Mouse (Mus musculus) megakaryocyte, embryonic 14.5 days (primary cell): ENCODE measurements around the gene Hnrnpu. TPM values are rescaled to one million over a fixed set of nuclear protein-coding genes. Genes with fewer than 3 reads are reported as not detected.
"Not testable (repeated sequence)": the region's sequence is repeated elsewhere in the genome, so short reads cannot be mapped to it uniquely, and the experiment has no call there.

Source experiments
- H3K27me3 ChIP-seq: replicated peaks from 2 replicates; pipeline ENCODE3; 2012; ENCODE audit warnings: inconsistent platforms
- H3K36me3 ChIP-seq: replicated peaks from 2 replicates; pipeline ENCODE3; 2012; ENCODE audit warnings: low read length, inconsistent platforms, mixed read lengths
- H3K4me1 ChIP-seq: 2 replicates; pipeline ENCODE4 v1.6.1; 2012; ENCODE audit warnings: inconsistent platforms
- H3K4me3 ChIP-seq: replicated peaks from 2 replicates; pipeline ENCODE3; 2012; ENCODE audit warnings: moderate library complexity, mild to moderate bottlenecking, inconsistent platforms
- H3K9me3 ChIP-seq: 2 replicates; pipeline ENCODE4 v1.6.1; 2012; ENCODE audit warnings: inconsistent platforms
- FLI1 ChIP-seq: IDR thresholded peaks from 2 replicates; pipeline ENCODE4 v1.6.1; 2012; ENCODE audit warnings: low read length, inconsistent platforms, mixed read lengths
- GATA1 ChIP-seq: IDR thresholded peaks from 3 replicates; pipeline ENCODE4 v1.6.1; 2012; ENCODE audit warnings: mixed read lengths, low read length, inconsistent platforms, borderline replicate concordance
- polyA plus RNA-seq: library from polyadenylated mRNA; stranded (reverse); fragments of >175 nt; gene quantifications from 2 replicates; pipeline ENCODE4 v1.2.3, GENCODE M21; 2012; ENCODE audit warnings: low replicate concordance; ENCODE audit not compliant: insufficient read depth

Hnrnpu gene
- polyA plus RNA-seq, 1 experiment: 198 TPM

GRCm38 (mm10) chr1:178368121-178368520 is 30.5 kb upstream of the Hnrnpu start:
- peaks cover 44% of the 10 kb centered on the region for H3K4me1 ChIP-seq
- H3K36me3 ChIP-seq: peaks cover 2% of the 10 kb centered on the region
- H3K27me3 ChIP-seq: no peaks in the 10 kb centered on the region
- no peak overlapping the region for H3K4me3 ChIP-seq
- H3K9me3 ChIP-seq: no peaks in the 10 kb centered on the region
- TF ChIP-seq FLI1: no peak

GRCm38 (mm10) chr1:178365171-178365570 is 27.6 kb upstream of the Hnrnpu start:
- no peaks in the 10 kb centered on the region for H3K36me3 ChIP-seq
- TF ChIP-seq FLI1: no peak
- peaks cover 30% of the 10 kb centered on the region for H3K4me1 ChIP-seq
- H3K4me3 ChIP-seq: no peak overlapping the region
- H3K9me3 ChIP-seq: 0 out of 2 replicates have a peak, but pooled peaks cover 2% of the 10 kb centered on the region
- no peaks in the 10 kb centered on the region for H3K27me3 ChIP-seq

GRCm38 (mm10) chr1:178360702-178361101 is 23.1 kb upstream of the Hnrnpu start:
- Histone ChIP-seq H3K9me3 (0 out of 2 replicates have a peak, but pooled peaks cover 2% of the 10 kb centered on the region), H3K4me3 (no peak overlapping the region), H3K27me3 (peaks cover 3% of the 10 kb centered on the region), H3K4me1 (peaks cover 9% of the 10 kb centered on the region), H3K36me3 (no peaks in the 10 kb centered on the region)
- TF ChIP-seq FLI1: no peak

GRCm38 (mm10) chr1:178360264-178360663 is 22.7 kb upstream of the Hnrnpu start:
- Histone ChIP-seq H3K9me3 (0 out of 2 replicates have a peak, but pooled peaks cover 2% of the 10 kb centered on the region), H3K27me3 (peaks cover 3% of the 10 kb centered on the region), H3K36me3 (no peaks in the 10 kb centered on the region), H3K4me3 (no peak overlapping the region), H3K4me1 (peaks cover 9% of the 10 kb centered on the region)
- TF ChIP-seq FLI1: no peak
- TF ChIP-seq GATA1: no peak

- no peak overlapping the region for H3K4me3 ChIP-seq
- peaks cover 5% of the 10 kb centered on the region for H3K27me3 ChIP-seq
- TF ChIP-seq FLI1 (no peak), GATA1 (no peak)
- H3K9me3 ChIP-seq: 0 out of 2 replicates have a peak, but pooled peaks cover 2% of the 10 kb centered on the region
- no peaks in the 10 kb centered on the region for H3K36me3 ChIP-seq
- peaks cover 14% of the 10 kb centered on the region for H3K4me1 ChIP-seq
Observed at GRCm38 (mm10) chr1:178357776-178358710, 20.4 kb upstream of the Hnrnpu start.

- no peak for TF ChIP-seq FLI1
- TF ChIP-seq GATA1: no peak
- H3K36me3 ChIP-seq: no peaks in the 10 kb centered on the region
- H3K4me3 ChIP-seq: no peak overlapping the region
- H3K4me1 ChIP-seq: peaks cover 19% of the 10 kb centered on the region
- H3K27me3 ChIP-seq: peaks cover 5% of the 10 kb centered on the region
- no peaks in the 10 kb centered on the region for H3K9me3 ChIP-seq
Observed at GRCm38 (mm10) chr1:178354576-178354975, 17.0 kb upstream of the Hnrnpu start.

- H3K9me3 ChIP-seq: no peaks in the 10 kb centered on the region
- no peaks in the 10 kb centered on the region for H3K36me3 ChIP-seq
- no peak overlapping the region for H3K4me3 ChIP-seq
- peaks cover 20% of the 10 kb centered on the region for H3K4me1 ChIP-seq
- TF ChIP-seq FLI1: no peak
- TF ChIP-seq GATA1: no peak
- H3K27me3 ChIP-seq: peaks cover 2% of the 10 kb centered on the region
Observed at GRCm38 (mm10) chr1:178351643-178352042, 14.0 kb upstream of the Hnrnpu start.

GRCm38 (mm10) chr1:178350792-178351191 is 13.2 kb upstream of the Hnrnpu start:
- H3K36me3 ChIP-seq: no peaks in the 10 kb centered on the region
- TF ChIP-seq FLI1: no peak
- TF ChIP-seq GATA1: no peak
- peaks cover 2% of the 10 kb centered on the region for H3K27me3 ChIP-seq
- H3K4me3 ChIP-seq: no peak overlapping the region
- peaks cover 20% of the 10 kb centered on the region for H3K4me1 ChIP-seq
- no peaks in the 10 kb centered on the region for H3K9me3 ChIP-seq

- not testable (repeated sequence) for H3K9me3 ChIP-seq, H3K27me3 ChIP-seq, H3K4me3 ChIP-seq, H3K36me3 ChIP-seq
- H3K4me1 ChIP-seq: peaks cover 23% of the 10 kb centered on the region
Observed at GRCm38 (mm10) chr1:178344071-178344805, 6.6 kb upstream of the Hnrnpu start.

GRCm38 (mm10) chr1:178342612-178343011 is 5.0 kb upstream of the Hnrnpu start:
- Histone ChIP-seq H3K4me3 (no peak overlapping the region), H3K9me3 (no peaks in the 10 kb centered on the region), H3K27me3 (no peaks in the 10 kb centered on the region), H3K36me3 (no peaks in the 10 kb centered on the region), H3K4me1 (peaks cover 28% of the 10 kb centered on the region)
- no peak for TF ChIP-seq FLI1
- TF ChIP-seq GATA1: no peak
